Mouse (Mus musculus) adrenal gland, postnatal 36 days (tissue): ENCODE measurements at regions not wholly inside any gene's neighbourhood (a gene's known extent, or its start where the extent isn't known, plus 50 kb on each side); places are given as distances from the start of the nearest gene placed in this dataset.

ENCODE experiments used
- DNase-seq, 2 experiments: peaks; one replicate each; pipeline ENCODE4 v3.0.0; 2021; ENCODE audit warnings: mixed read lengths in 1 of 2

- DNase-seq = no peak
These were observed 388.5 kb upstream of the Atp11b start for GRCm38 (mm10) chr3:35365431-35365830.

- no peak for DNase-seq
These were observed 381.6 kb upstream of the Atp11b start for GRCm38 (mm10) chr3:35372276-35372675.

GRCm38 (mm10) chr3:35387386-35387785, 366.5 kb upstream of the Atp11b start:
- no peak for DNase-seq

- no peak for DNase-seq
These were observed 361.2 kb upstream of the Atp11b start for GRCm38 (mm10) chr3:35392657-35393056.

GRCm38 (mm10) chr3:35400213-35400612, 353.7 kb upstream of the Atp11b start:
- DNase-seq = no peak

GRCm38 (mm10) chr3:35402666-35403065, 351.2 kb upstream of the Atp11b start:
- no peak for DNase-seq

GRCm38 (mm10) chr3:35403952-35404351, 350.0 kb upstream of the Atp11b start:
- no peak for DNase-seq

- no peak for DNase-seq
These were observed 349.2 kb upstream of the Atp11b start for GRCm38 (mm10) chr3:35404492-35405390.

- peak; percentile 4 to 11 for DNase-seq
These were observed 348.3 kb upstream of the Atp11b start for GRCm38 (mm10) chr3:35405621-35406079.

GRCm38 (mm10) chr3:35437687-35438086, 316.2 kb upstream of the Atp11b start:
- no peak for DNase-seq

GRCm38 (mm10) chr3:35462858-35463257, 291.0 kb upstream of the Atp11b start:
- no peak for DNase-seq

- DNase-seq = no peak
These were observed 289.5 kb upstream of the Atp11b start for GRCm38 (mm10) chr3:35464212-35464911.

- no peak for DNase-seq
These were observed 287.9 kb upstream of the Atp11b start for GRCm38 (mm10) chr3:35465956-35466355.

- no peak for DNase-seq
These were observed 280.6 kb upstream of the Atp11b start for GRCm38 (mm10) chr3:35473351-35473750.

- no peak for DNase-seq
These were observed 279.5 kb upstream of the Atp11b start for GRCm38 (mm10) chr3:35474361-35474760.

GRCm38 (mm10) chr3:35475326-35475725, 278.6 kb upstream of the Atp11b start:
- peak; percentile 7 to 13 for DNase-seq

- no peak for DNase-seq
These were observed 272.9 kb upstream of the Atp11b start for GRCm38 (mm10) chr3:35480714-35481695.

- no peak for DNase-seq
These were observed 272.1 kb upstream of the Atp11b start for GRCm38 (mm10) chr3:35481841-35482240.

GRCm38 (mm10) chr3:35482296-35482695, 271.6 kb upstream of the Atp11b start:
- DNase-seq = peak; percentile 18 to 20

- no peak for DNase-seq
These were observed 271.1 kb upstream of the Atp11b start for GRCm38 (mm10) chr3:35482759-35483158.

- no peak for DNase-seq
These were observed 257.7 kb upstream of the Atp11b start for GRCm38 (mm10) chr3:35496027-35496824.
